Mouse (Mus musculus) heart, adult 2 months (tissue): ENCODE data around the gene Tekt1.

ENCODE experiments used
- CTCF ChIP-seq: fragments of 200-600 bp; IDR thresholded peaks from 2 replicates; pipeline ENCODE4 v1.8.1; 2022; ENCODE audit warnings: antibody characterized with exemption, mild to moderate bottlenecking, moderate library complexity
- POLR2A ChIP-seq: fragments of 200-500 bp; IDR thresholded peaks from 2 replicates; pipeline ENCODE4 v1.6.1; 2011; ENCODE audit warnings: mild to moderate bottlenecking, low read depth, low read length, control low read depth; ENCODE audit not compliant: insufficient read depth

GRCm38 (mm10) chr11:72407574-72407973, 45.3 kb upstream of the Tekt1 start:
- TF ChIP-seq CTCF = no peak
- TF ChIP-seq POLR2A = no peak
